Mouse (Mus musculus): ENCODE measurements around the gene Ntn4. TPM values are rescaled to one million over a fixed set of nuclear protein-coding genes. Genes with fewer than 3 reads are reported as not detected.

The Ntn4 gene
- total and polyA plus RNA-seq, 3 experiments = not detected

DNA sequence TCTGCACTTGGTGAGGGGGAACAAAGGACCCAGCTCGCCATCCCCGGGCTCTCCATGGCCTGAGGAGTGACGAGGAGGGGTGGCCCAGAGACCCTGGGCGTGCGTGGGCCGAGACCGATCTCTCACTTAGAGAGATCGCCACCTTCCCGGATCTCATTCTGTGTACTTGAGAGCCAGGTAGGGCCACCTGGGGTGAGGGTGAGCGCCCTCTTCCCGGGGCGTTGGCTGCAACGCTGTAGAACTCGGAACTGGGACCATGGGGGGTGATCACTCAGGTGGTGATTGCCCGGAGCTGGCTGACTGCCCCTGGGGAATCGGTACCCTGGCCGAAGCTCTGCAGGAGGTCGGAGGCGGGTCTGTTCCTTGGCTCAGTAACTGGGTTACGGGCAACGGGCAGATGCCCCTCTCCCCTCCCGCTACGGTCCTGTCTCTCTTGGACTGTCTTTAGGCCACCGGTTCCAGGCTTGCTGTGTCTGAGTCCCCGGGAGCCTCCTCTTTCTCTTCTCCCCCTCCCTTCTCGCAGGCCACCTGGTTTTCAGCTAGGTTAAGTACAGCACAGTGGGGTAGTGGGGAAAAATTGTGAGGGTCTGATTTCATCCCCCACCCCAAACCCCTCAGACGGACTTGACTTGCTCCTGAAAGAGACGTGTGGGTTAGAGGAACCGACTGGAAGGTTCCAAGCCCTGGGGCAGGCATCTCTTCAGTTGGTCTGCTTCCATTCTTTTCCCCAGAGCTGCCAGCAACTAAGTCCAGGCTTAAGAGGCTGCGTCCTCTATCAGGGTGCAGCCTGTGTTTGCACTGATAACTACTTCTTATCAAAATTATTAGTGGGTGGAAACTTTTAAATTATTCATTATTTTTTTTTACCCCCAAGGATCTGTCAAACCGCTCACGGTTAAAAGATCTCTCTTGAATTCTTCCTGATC, 1.6 kb downstream of the Ntn4 start:
- Histone ChIP-seq H3K9me3 (replicated peaks; ENCODE audit: low read length) (peaks cover 2% of the 10 kb centered on the region), H3K79me2 (replicated peaks; ENCODE audit: control insufficient read depth, extremely low read depth, insufficient read depth, poor library complexity, severe bottlenecking) (no peaks in the 10 kb centered on the region), H3K27me3 (replicated peaks) (peaks cover 8% of the 10 kb centered on the region), H3K27ac (ENCODE audit: insufficient read depth, low read depth) (no peak overlapping the region), H3K36me3 (replicated peaks in 1 of 2; ENCODE audit: control insufficient read depth in 1 of 2, insufficient read depth in 1 of 2, low read length in 1 of 2) (no peaks in the 10 kb centered on the region), H3K4me1 (ENCODE audit: control insufficient read depth in 1 of 2, insufficient read depth in 2 of 2) (no peaks in the 10 kb centered on the region), H3K4me3 (replicated peaks in 1 of 3; ENCODE audit: low read depth in 2 of 3, low read length in 2 of 3, poor library complexity in 1 of 3) (no peak overlapping the region), H3K4me2 (ENCODE audit: insufficient read depth, low read depth, poor library complexity, severe bottlenecking) (no peak overlapping the region), H3K9ac (ENCODE audit: insufficient read depth, low read depth) (no peak overlapping the region)
- TF ChIP-seq IRF4 (IDR thresholded peaks at IDR 0.05; ENCODE audit: low read depth, low read length) = no peak
- no peak for TF ChIP-seq NRF1 (IDR thresholded peaks at IDR 0.05; ENCODE audit: low read depth, low read length)
- dilution Hi-C loops (cut with MboI; ENCODE audit: extremely low pct_ligation_motif_present, extremely low pct_unique_long_range_greater_than_20kb, low sequenced_read_pairs) (no loop called here), in situ Hi-C loops (cut with MboI; ENCODE audit: low pct_ligation_motif_present, low pct_unique_long_range_greater_than_20kb, low sequenced_read_pairs) (no loop called here)
- no peak for DNase-seq (ENCODE audit: extremely low read depth)

DNA sequence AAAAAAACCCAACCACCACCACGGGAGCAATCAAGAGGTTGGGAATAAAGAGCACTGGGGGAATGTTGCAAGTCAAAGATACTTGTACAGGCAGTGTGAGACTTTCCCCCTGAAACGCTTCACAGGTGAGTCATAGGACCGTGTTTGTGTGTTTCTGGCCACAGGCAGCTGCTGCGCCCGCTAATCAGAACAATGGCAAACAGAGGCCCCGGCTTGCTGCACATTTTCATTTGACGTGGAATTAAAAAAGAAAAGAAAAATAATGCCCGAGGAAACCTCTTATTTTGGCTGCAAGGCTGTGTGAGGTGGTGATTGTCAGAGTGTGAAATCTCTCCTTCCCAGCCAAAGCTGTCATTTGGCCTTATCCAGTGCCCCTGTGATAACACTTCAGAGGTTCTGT, 2.4 kb downstream of the Ntn4 start:
- dilution Hi-C loops (cut with MboI; ENCODE audit: extremely low pct_ligation_motif_present, extremely low pct_unique_long_range_greater_than_20kb, low sequenced_read_pairs) = no loop called here
- Histone ChIP-seq H3K4me3 (replicated peaks in 1 of 3; ENCODE audit: low read depth in 2 of 3, low read length in 2 of 3, poor library complexity in 1 of 3) (no peak overlapping the region), H3K27me3 (replicated peaks) (peaks cover 8% of the 10 kb centered on the region), H3K4me2 (ENCODE audit: insufficient read depth, low read depth, poor library complexity, severe bottlenecking) (no peak overlapping the region), H3K27ac (ENCODE audit: insufficient read depth, low read depth) (no peak overlapping the region), H3K4me1 (ENCODE audit: control insufficient read depth in 1 of 2, insufficient read depth in 2 of 2) (no peaks in the 10 kb centered on the region), H3K36me3 (replicated peaks in 1 of 2; ENCODE audit: control insufficient read depth in 1 of 2, insufficient read depth in 1 of 2, low read length in 1 of 2) (no peaks in the 10 kb centered on the region), H3K9me3 (replicated peaks; ENCODE audit: low read length) (peaks cover 2% of the 10 kb centered on the region), H3K79me2 (replicated peaks; ENCODE audit: control insufficient read depth, extremely low read depth, insufficient read depth, poor library complexity, severe bottlenecking) (no peaks in the 10 kb centered on the region), H3K9ac (ENCODE audit: insufficient read depth, low read depth) (no peak overlapping the region)
- no peak for DNase-seq (ENCODE audit: extremely low read depth)
- in situ Hi-C loops (cut with MboI; ENCODE audit: low pct_ligation_motif_present, low pct_unique_long_range_greater_than_20kb, low sequenced_read_pairs) = no loop called here
- TF ChIP-seq CTCF (conservative IDR thresholded peaks at IDR 0.05 in 1 of 2, IDR thresholded peaks at IDR 0.05 in 1 of 2; ENCODE audit: low read depth in 2 of 2, low read length in 2 of 2) = no peak
- TF ChIP-seq UBTF (IDR thresholded peaks at IDR 0.05; ENCODE audit: low read depth, low read length) = no peak
- no peak for TF ChIP-seq HCFC1 (IDR thresholded peaks at IDR 0.05; ENCODE audit: low read depth, low read length)
- TF ChIP-seq MXI1 (IDR thresholded peaks at IDR 0.05; ENCODE audit: low read depth, low read length) = no peak
- no peak for TF ChIP-seq JUND (conservative IDR thresholded peaks at IDR 0.05; ENCODE audit: low read depth, low read length)
- no peak for TF ChIP-seq MEF2A (IDR thresholded peaks at IDR 0.05; ENCODE audit: borderline replicate concordance, low read depth, low read length)
- TF ChIP-seq TBP (conservative IDR thresholded peaks at IDR 0.05; ENCODE audit: low read depth, low read length) = no peak
- TF ChIP-seq MYC (IDR thresholded peaks at IDR 0.05; ENCODE audit: low read depth, low read length) = no peak
- TF ChIP-seq MAX (IDR thresholded peaks at IDR 0.05; ENCODE audit: low read length) = no peak
- TF ChIP-seq ELF1 (IDR thresholded peaks at IDR 0.05; ENCODE audit: low read depth, low read length) = no peak
- no peak for TF ChIP-seq RAD21 (IDR thresholded peaks at IDR 0.05; ENCODE audit: low read depth, low read length)
- no peak for TF ChIP-seq CHD2 (IDR thresholded peaks at IDR 0.05; ENCODE audit: low read length)

Data from CH12.LX (cell line).